In genomic region chr13:105316926-105317325, GRCm38 (mm10) we compare ENCODE assay signal across 18 mouse cellular contexts. TPM values are rescaled to one million over a fixed set of nuclear protein-coding genes. Genes with fewer than 3 reads are reported as not detected.
"Had no signal": no experiment of that assay in that cellular context is flagged by ENCODE, and none has a peak within 500 bp of the region (broad histone marks: within the 10 kb centered on the region; RNA-seq: fewer than 3 reads in every experiment).

No protein-coding gene starts in this region.

- H3K9ac ChIP-seq: lung, embryonic 14.5 days; midbrain, embryonic 12.5 days; midbrain, embryonic 15.5 days; neural tube, embryonic 13.5 days; neural tube, embryonic 15.5 days had no signal

- H3K27me3 ChIP-seq: midbrain, embryonic 12.5 days; midbrain, embryonic 15.5 days; neural tube, embryonic 13.5 days; neural tube, embryonic 15.5 days had no signal

- H3K4me1 ChIP-seq: midbrain, embryonic 10.5 days; midbrain, embryonic 12.5 days; midbrain, embryonic 15.5 days; neural tube, embryonic 13.5 days; neural tube, embryonic 15.5 days had no signal

- H3K4me2 ChIP-seq: lung, embryonic 14.5 days; midbrain, embryonic 12.5 days; midbrain, embryonic 15.5 days; neural tube, embryonic 13.5 days; neural tube, embryonic 15.5 days had no signal

- DNase-seq: lung, adult 18-20 months; lung, embryonic 14.5 days; lung, postnatal 10 days; lung, postnatal 4 days; retina, postnatal 1 day; right cerebral cortex, adult 18-20 months; right cerebral cortex, postnatal 25 days; right cerebral cortex, postnatal 4 days; spleen, adult 18-20 months; thymus, adult 18-20 months; thymus, postnatal 14 days; thymus, postnatal 36 days had no signal

- H3K4me3 ChIP-seq: midbrain, embryonic 10.5 days; midbrain, embryonic 12.5 days; midbrain, embryonic 15.5 days; myocyte; neural tube, embryonic 13.5 days; neural tube, embryonic 15.5 days had no signal

- H3K9me3 ChIP-seq: midbrain, embryonic 10.5 days; midbrain, embryonic 12.5 days; midbrain, embryonic 15.5 days; neural tube, embryonic 13.5 days; neural tube, embryonic 15.5 days had no signal

- H3K27ac ChIP-seq: midbrain, embryonic 10.5 days; midbrain, embryonic 12.5 days; midbrain, embryonic 15.5 days; neural tube, embryonic 13.5 days; neural tube, embryonic 15.5 days had no signal

- ATAC-seq: midbrain, embryonic 15.5 days had no signal

- H3K36me3 ChIP-seq: midbrain, embryonic 10.5 days; midbrain, embryonic 12.5 days; midbrain, embryonic 15.5 days; neural tube, embryonic 13.5 days; neural tube, embryonic 15.5 days had no signal

RNA-seq across cellular contexts. Expression of gene Rnf180, which starts 22.3 kb away (rescaled TPM):
- polyA plus RNA-seq: myocyte had no signal
